In genomic region chr5:71170378-71170777, GRCm38 (mm10) we compare ENCODE assay signal across 19 mouse cellular contexts.
DNase-seq lines count a peak whose midpoint lies in the region; ATAC-seq and TF ChIP-seq lines count a peak whose summit lies in the region.
"Had no signal": no experiment of that assay in that cellular context is flagged by ENCODE, and none has a peak within 500 bp of the region (broad histone marks: within the 10 kb centered on the region; RNA-seq: fewer than 3 reads in every experiment).

No protein-coding gene starts in this region.

- no peak for TF ChIP-seq CTCF in layer of hippocampus, adult 2 months (conservative IDR thresholded peaks at IDR 0.05)

- H3K27ac ChIP-seq in layer of hippocampus, adult 2 months: peak overlapping the region; percentile 72
- H3K27ac ChIP-seq: forebrain, embryonic 12.5 days; hindbrain, embryonic 10.5 days; kidney, postnatal 0 days; midbrain, embryonic 13.5 days; stomach, postnatal 0 days had no signal

- H3K4me3 ChIP-seq in layer of hippocampus, adult 2 months: peak overlapping the region; percentile 32; the same call in 1 of the 2 replicates
- H3K4me3 ChIP-seq: forebrain, embryonic 12.5 days; hindbrain, embryonic 10.5 days; midbrain, embryonic 13.5 days had no signal

- intact Hi-C loops in gastrocnemius, postnatal 36 days (cut with DNase I): no loop called here

- ATAC-seq in erythroid progenitor cell, adult 5-6 weeks (replicated peaks; ENCODE audit: low FRiP score, poor library complexity, severe bottlenecking): no peak
- ATAC-seq: lung, postnatal 0 days; midbrain, embryonic 13.5 days; Patski had no signal

- peak; percentile 26 to 30 for DNase-seq in layer of hippocampus, adult 2 months (ENCODE audit: low spot score in 2 of 2)
- no peak for DNase-seq in layer of hippocampus, postnatal 25 days (ENCODE audit: extremely low spot score in 1 of 2, low spot score in 1 of 2)
- peak; percentile 44 for DNase-seq in 416B (ENCODE audit: low read depth)
- peak; percentile 5 for DNase-seq in MEL-GATA-1-ER (ENCODE audit: extremely low read depth, low read depth)
- peak; percentile 7 to 27 for DNase-seq in left cerebral cortex, adult 9 months (ENCODE audit: low spot score in 2 of 2)
- DNase-seq in gastrocnemius, postnatal 36 days: no peak
- DNase-seq: adrenal gland, postnatal 10 days; cerebellum, adult 18-20 months; cerebellum, postnatal 36 days; kidney, adult 18-20 months; liver had no signal

Comparison
In these comparisons a context has a peak if more than half of its experiments do, and no peak if none do; other contexts are left out.
1. DNase-seq: peak in layer of hippocampus, adult 2 months (2 of 2), 416B (single experiment), MEL-GATA-1-ER (single experiment) and left cerebral cortex, adult 9 months (2 of 2); none in layer of hippocampus, postnatal 25 days (0 of 2) and gastrocnemius, postnatal 36 days (0 of 2).